Mouse (Mus musculus) Muller cell, postnatal 12 days (primary cell): ENCODE measurements at regions not wholly inside any gene's neighbourhood (a gene's known extent, or its start where the extent isn't known, plus 50 kb on each side); places are given as distances from the start of the nearest gene placed in this dataset.
"Not testable (repeated sequence)": the region's sequence is repeated elsewhere in the genome, so short reads cannot be mapped to it uniquely, and the experiment has no call there.

Source experiments
- DNase-seq: peaks from one replicate; pipeline ENCODE4 v3.0.0-alpha.2; 2015; ENCODE audit errors: inconsistent ontology term

GRCm38 (mm10) chr13:111860931-111861330, 52.1 kb upstream of the Map3k1 start:
- DNase-seq, result no peak

- no peak for DNase-seq
Observed at GRCm38 (mm10) chr13:111862316-111862715, 53.5 kb upstream of the Map3k1 start.

- no peak for DNase-seq
Observed at GRCm38 (mm10) chr13:111865956-111866355, 57.2 kb upstream of the Map3k1 start.

- no peak for DNase-seq
Observed at GRCm38 (mm10) chr13:111867261-111867660, 58.5 kb upstream of the Map3k1 start.

- peak; percentile 62 for DNase-seq
Observed at GRCm38 (mm10) chr13:111867763-111868725, 59.3 kb upstream of the Map3k1 start.

GRCm38 (mm10) chr13:111868947-111869346, 60.2 kb upstream of the Map3k1 start:
- no peak for DNase-seq

- DNase-seq, result peak; percentile 69
Observed at GRCm38 (mm10) chr13:111869771-111870437, 61.1 kb upstream of the Map3k1 start.

GRCm38 (mm10) chr13:111870505-111870904, 61.7 kb upstream of the Map3k1 start:
- DNase-seq, result no peak

- DNase-seq, result no peak
Observed at GRCm38 (mm10) chr13:111871672-111872410, 63.0 kb upstream of the Map3k1 start.

GRCm38 (mm10) chr13:111874330-111874729, 65.5 kb upstream of the Map3k1 start:
- no peak for DNase-seq

- DNase-seq, result no peak
Observed at GRCm38 (mm10) chr13:111876404-111876803, 67.6 kb upstream of the Map3k1 start.

GRCm38 (mm10) chr13:111876847-111877246, 68.1 kb upstream of the Map3k1 start:
- DNase-seq, result no peak

GRCm38 (mm10) chr13:111883768-111884566, 75.2 kb upstream of the Map3k1 start:
- not testable (repeated sequence) for DNase-seq

GRCm38 (mm10) chr13:111890792-111891191, 82.0 kb upstream of the Map3k1 start:
- DNase-seq, result no peak

- DNase-seq, result no peak
Observed at GRCm38 (mm10) chr13:111892141-111892540, 83.3 kb upstream of the Map3k1 start.

GRCm38 (mm10) chr13:111893221-111893713, 84.5 kb upstream of the Map3k1 start:
- DNase-seq, result no peak

GRCm38 (mm10) chr13:111894804-111895478, 86.1 kb upstream of the Map3k1 start:
- no peak for DNase-seq

GRCm38 (mm10) chr13:111896279-111896678, 87.5 kb upstream of the Map3k1 start:
- peak; percentile 22 for DNase-seq

- no peak for DNase-seq
Observed at GRCm38 (mm10) chr13:111903361-111903760, 94.6 kb upstream of the Map3k1 start.

- DNase-seq, result no peak
Observed at GRCm38 (mm10) chr13:111903931-111904330, 95.1 kb upstream of the Map3k1 start.
